Mouse (Mus musculus) neural tube, embryonic 12.5 days (tissue): ENCODE data around the gene Slc13a3. TPM values are rescaled to one million over a fixed set of nuclear protein-coding genes. Genes with fewer than 3 reads are reported as not detected.

ENCODE experiments used
- ATAC-seq: fragments of 200-750 bp; cut with Nextera tagmentation; 2 replicates; pipeline ENCODE4 v1.8.0; 2017; ENCODE audit warnings: low read depth, mild to moderate bottlenecking, moderate TSS enrichment, moderate library complexity; ENCODE audit not compliant: low FRiP score
- H3K27ac ChIP-seq: fragments of 300-500 bp; sonication (generic); 2 replicates; pipeline ENCODE4 v1.5.1; 2016
- H3K27me3 ChIP-seq: fragments of 300-500 bp; sonication (generic); replicated peaks from 2 replicates; pipeline ENCODE4 v1.6.1; 2016; ENCODE audit warnings: mild to moderate bottlenecking
- H3K36me3 ChIP-seq: fragments of 300-500 bp; sonication (generic); 2 replicates; pipeline ENCODE4 v1.6.1; 2016; ENCODE audit warnings: mild to moderate bottlenecking
- H3K4me1 ChIP-seq: fragments of 300-500 bp; sonication (generic); 2 replicates; pipeline ENCODE4 v1.6.1; 2016
- H3K4me2 ChIP-seq: fragments of 300-500 bp; sonication (generic); replicated peaks from 2 replicates; pipeline ENCODE4 v1.6.1; 2016; ENCODE audit warnings: mild to moderate bottlenecking
- H3K4me3 ChIP-seq: fragments of 300-500 bp; sonication (generic); 2 replicates; pipeline ENCODE4 v1.5.1; 2016
- H3K9ac ChIP-seq: fragments of 300-500 bp; sonication (generic); 2 replicates; pipeline ENCODE4 v1.6.1; 2016; ENCODE audit warnings: mild to moderate bottlenecking
- H3K9me3 ChIP-seq: fragments of 300-500 bp; sonication (generic); 2 replicates; pipeline ENCODE4 v1.6.1; 2016; ENCODE audit warnings: mild to moderate bottlenecking
- WGBS: fragments of 180-500 bp; shearing (Covaris S2); methylation state at CpG from one replicate; pipeline ENCODE4 v1.1.7; 2016; 5-methylcytosine and 5-hydroxymethylcytosine counted together
- polyA plus RNA-seq: library from polyadenylated mRNA; unstranded; fragments of >200 nt; fragmentation: Nextera tagmentation; extraction: Ambion mirVana; gene quantifications from 2 replicates; pipeline ENCODE4 v1.2.1, GENCODE M21; 2016

The Slc13a3 gene
- polyA plus RNA-seq, 1 experiment from 2014 or later = 0.55 TPM

- no peak for ATAC-seq
- no peaks in the 10 kb centered on the region for H3K9me3 ChIP-seq
Measured at GRCm38 (mm10) chr2:165496251-165496650, 23.2 kb upstream of the Slc13a3 start.

GRCm38 (mm10) chr2:165494495-165494894 is 21.5 kb upstream of the Slc13a3 start:
- H3K4me3 ChIP-seq = no peak overlapping the region
- H3K36me3 ChIP-seq = peaks cover 14% of the 10 kb centered on the region
- no peaks in the 10 kb centered on the region for H3K27me3 ChIP-seq
- WGBS = 28% methylated on average over 2 of the region's 2 CpGs
- H3K27ac ChIP-seq = peak overlapping the region; percentile 64; the same call in 1 of the 2 replicates
- H3K9ac ChIP-seq = peak overlapping the region; percentile 26; the same call in 1 of the 2 replicates
- ATAC-seq = peak; percentile 57; the same call in 1 of the 2 replicates
- H3K9me3 ChIP-seq = no peaks in the 10 kb centered on the region
- H3K4me2 ChIP-seq = peak overlapping the region; percentile 81
- peaks cover 23% of the 10 kb centered on the region for H3K4me1 ChIP-seq

More at GRCm38 (mm10) chr2:165496251-165496650, 23.2 kb upstream of the Slc13a3 start:
- no peak overlapping the region for H3K4me3 ChIP-seq
- no peaks in the 10 kb centered on the region for H3K36me3 ChIP-seq
- H3K4me1 ChIP-seq = peaks cover 23% of the 10 kb centered on the region
- no peak overlapping the region for H3K4me2 ChIP-seq
- no peaks in the 10 kb centered on the region for H3K27me3 ChIP-seq
- no peak overlapping the region for H3K9ac ChIP-seq
- no peak overlapping the region for H3K27ac ChIP-seq

GRCm38 (mm10) chr2:165493587-165494210 is 20.7 kb upstream of the Slc13a3 start:
- H3K36me3 ChIP-seq = peaks cover 22% of the 10 kb centered on the region
- H3K27ac ChIP-seq = peak overlapping the region; percentile 64
- WGBS = 11% methylated on average over 17 of the region's 17 CpGs
- ATAC-seq = peak; percentile 73
- H3K4me2 ChIP-seq = peak overlapping the region; percentile 81
- H3K9me3 ChIP-seq = no peaks in the 10 kb centered on the region
- peak overlapping the region; percentile 83 for H3K9ac ChIP-seq
- peaks cover 23% of the 10 kb centered on the region for H3K4me1 ChIP-seq
- no peaks in the 10 kb centered on the region for H3K27me3 ChIP-seq
- peak overlapping the region; percentile 78 for H3K4me3 ChIP-seq

- peak; percentile 64 for ATAC-seq
- Histone ChIP-seq H3K36me3 (peaks cover 28% of the 10 kb centered on the region), H3K4me1 (peaks cover 23% of the 10 kb centered on the region), H3K27me3 (no peaks in the 10 kb centered on the region), H3K9ac (peak within 1 kb of the TSS; percentile 83), H3K4me2 (peak within 1 kb of the TSS; percentile 81), H3K9me3 (no peaks in the 10 kb centered on the region), H3K4me3 (peak within 1 kb of the TSS; percentile 78), H3K27ac (peak within 1 kb of the TSS; percentile 64)
- WGBS = under 1% methylated on average over 84 of the region's 84 CpGs
Measured at GRCm38 (mm10) chr2:165492648-165493553, 19.9 kb upstream of the Slc13a3 start, which contains the start of gene Trp53rka. TSS of gene Trp53rka (minus strand) at chr2:165493324.

- Histone ChIP-seq H3K9me3 (no peaks in the 10 kb centered on the region), H3K4me3 (no peak overlapping the region), H3K4me1 (peaks cover 8% of the 10 kb centered on the region), H3K4me2 (peak overlapping the region; percentile 6; the same call in 1 of the 2 replicates), H3K36me3 (peaks cover 28% of the 10 kb centered on the region), H3K27ac (no peak overlapping the region), H3K27me3 (no peaks in the 10 kb centered on the region), H3K9ac (no peak overlapping the region)
- 28% methylated on average over 8 of the region's 8 CpGs for WGBS
- ATAC-seq = peak; percentile 51
Measured at GRCm38 (mm10) chr2:165486881-165487535, 14.0 kb upstream of the Slc13a3 start.

GRCm38 (mm10) chr2:165486401-165486800 is 13.4 kb upstream of the Slc13a3 start:
- 86% methylated on average over 5 of the region's 5 CpGs for WGBS
- Histone ChIP-seq H3K4me3 (no peak overlapping the region), H3K27me3 (no peaks in the 10 kb centered on the region), H3K9me3 (no peaks in the 10 kb centered on the region), H3K27ac (no peak overlapping the region), H3K36me3 (peaks cover 28% of the 10 kb centered on the region), H3K4me1 (peaks cover 6% of the 10 kb centered on the region), H3K4me2 (no peak overlapping the region), H3K9ac (no peak overlapping the region)
- ATAC-seq = 0 out of 2 replicates have a peak, but pooled peaks have one; percentile 22

GRCm38 (mm10) chr2:165485826-165486225 is 12.8 kb upstream of the Slc13a3 start:
- Histone ChIP-seq H3K4me2 (no peak overlapping the region), H3K27ac (no peak overlapping the region), H3K9ac (no peak overlapping the region), H3K9me3 (no peaks in the 10 kb centered on the region), H3K27me3 (no peaks in the 10 kb centered on the region), H3K36me3 (peaks cover 28% of the 10 kb centered on the region), H3K4me3 (no peak overlapping the region), H3K4me1 (peaks cover 6% of the 10 kb centered on the region)
- ATAC-seq = no peak
- WGBS = 77% methylated on average over 3 of the region's 3 CpGs

GRCm38 (mm10) chr2:165484152-165484551 is 11.1 kb upstream of the Slc13a3 start:
- Histone ChIP-seq H3K36me3 (peaks cover 11% of the 10 kb centered on the region), H3K27ac (no peak overlapping the region), H3K4me3 (no peak overlapping the region), H3K4me1 (peaks cover 6% of the 10 kb centered on the region), H3K9me3 (no peaks in the 10 kb centered on the region), H3K4me2 (no peak overlapping the region), H3K27me3 (no peaks in the 10 kb centered on the region), H3K9ac (no peak overlapping the region)
- WGBS = 66% methylated on average over 6 of the region's 6 CpGs
- ATAC-seq = no peak

- no peak overlapping the region for H3K27ac ChIP-seq
- H3K4me2 ChIP-seq = no peak overlapping the region
- no peaks in the 10 kb centered on the region for H3K36me3 ChIP-seq
- no peaks in the 10 kb centered on the region for H3K27me3 ChIP-seq
- H3K9me3 ChIP-seq = no peaks in the 10 kb centered on the region
- H3K4me1 ChIP-seq = peaks cover 6% of the 10 kb centered on the region
- no peak for ATAC-seq
- no peak overlapping the region for H3K4me3 ChIP-seq
- 63% methylated on average over 8 of the region's 8 CpGs for WGBS
- H3K9ac ChIP-seq = no peak overlapping the region
Measured at GRCm38 (mm10) chr2:165482003-165482402, 9.0 kb upstream of the Slc13a3 start.

- ATAC-seq = no peak
- Histone ChIP-seq H3K4me3 (no peak overlapping the region), H3K27ac (no peak overlapping the region), H3K27me3 (peaks cover 20% of the 10 kb centered on the region), H3K4me1 (peaks cover 7% of the 10 kb centered on the region; the same call in 1 of the 2 replicates), H3K4me2 (no peak overlapping the region), H3K9ac (no peak overlapping the region), H3K36me3 (no peaks in the 10 kb centered on the region), H3K9me3 (no peaks in the 10 kb centered on the region)
- WGBS = 55% methylated on average over 5 of the region's 5 CpGs
Measured at GRCm38 (mm10) chr2:165475850-165476249, 2.8 kb upstream of the Slc13a3 start.

- no peak overlapping the region for H3K4me3 ChIP-seq
- 83% methylated on average over 7 of the region's 7 CpGs for WGBS
- H3K9ac ChIP-seq = no peak overlapping the region
- no peak overlapping the region for H3K4me2 ChIP-seq
- H3K36me3 ChIP-seq = no peaks in the 10 kb centered on the region
- no peak overlapping the region for H3K27ac ChIP-seq
- no peaks in the 10 kb centered on the region for H3K9me3 ChIP-seq
- H3K4me1 ChIP-seq = peaks cover 7% of the 10 kb centered on the region; the same call in 1 of the 2 replicates
- peaks cover 20% of the 10 kb centered on the region for H3K27me3 ChIP-seq
- ATAC-seq = no peak
Measured at GRCm38 (mm10) chr2:165475412-165475811, 2.4 kb upstream of the Slc13a3 start.

GRCm38 (mm10) chr2:165471943-165472342 is 1.1 kb downstream of the Slc13a3 start:
- no peaks in the 10 kb centered on the region for H3K9me3 ChIP-seq
- no peak overlapping the region for H3K4me2 ChIP-seq
- 80% methylated on average over 11 of the region's 11 CpGs for WGBS
- peaks cover 10% of the 10 kb centered on the region; the same call in 1 of the 2 replicates for H3K4me1 ChIP-seq
- H3K9ac ChIP-seq = no peak overlapping the region
- H3K4me3 ChIP-seq = no peak overlapping the region
- peaks cover 20% of the 10 kb centered on the region for H3K27me3 ChIP-seq
- no peak overlapping the region for H3K27ac ChIP-seq
- H3K36me3 ChIP-seq = no peaks in the 10 kb centered on the region
- no peak for ATAC-seq
